Mouse (Mus musculus) lung, postnatal 36 days (tissue): ENCODE measurements around the gene Rln1.
A peak's percentile ranks its signal among the peaks of the same experiment; 100 is the strongest.

Experiments
- DNase-seq: peaks from one replicate; pipeline ENCODE4 v3.0.0; 2022; ENCODE audit warnings: mixed read lengths

The Rln1 gene

DNA sequence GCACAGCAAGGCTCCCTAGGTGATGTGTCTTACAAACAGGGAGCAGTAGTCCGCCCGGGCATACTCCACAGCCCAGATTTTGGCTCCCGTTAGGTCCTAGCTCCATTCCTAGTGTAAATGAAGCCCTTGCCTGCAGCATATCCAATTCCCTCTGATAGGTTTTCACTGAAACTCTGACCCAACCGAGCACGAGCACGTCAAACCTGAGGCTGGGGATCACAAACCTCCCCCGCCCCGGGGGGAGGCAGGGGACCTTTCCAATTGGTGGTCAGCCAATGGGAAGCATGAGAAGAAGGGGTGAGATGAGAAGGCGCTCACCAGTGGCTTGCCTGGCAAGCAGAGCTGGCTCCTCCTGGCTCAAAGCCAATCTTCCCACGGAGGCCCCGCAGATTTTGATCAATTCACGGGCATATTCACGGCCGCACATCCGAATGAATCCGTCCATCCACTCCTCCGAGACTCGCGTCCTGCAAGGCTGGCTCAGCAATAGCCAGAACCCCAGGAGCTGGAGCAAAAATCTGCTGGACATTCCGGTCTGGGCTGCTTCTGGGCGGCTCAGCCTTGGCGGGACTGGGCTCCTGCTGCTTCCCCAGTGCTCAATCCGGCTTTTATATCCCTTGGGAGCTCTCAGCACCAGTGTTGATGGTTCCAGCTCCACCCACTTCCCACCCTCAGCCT is at the start of gene Rln1:
Gene Rln1 (minus strand): TSS at position 603 of the 678 bp plus-strand sequence.
- DNase-seq, result no peak

- DNase-seq, result no peak
Observed at GRCm38 (mm10) chr19:29383368-29383767, 48.9 kb upstream of the Rln1 start.

DNA sequence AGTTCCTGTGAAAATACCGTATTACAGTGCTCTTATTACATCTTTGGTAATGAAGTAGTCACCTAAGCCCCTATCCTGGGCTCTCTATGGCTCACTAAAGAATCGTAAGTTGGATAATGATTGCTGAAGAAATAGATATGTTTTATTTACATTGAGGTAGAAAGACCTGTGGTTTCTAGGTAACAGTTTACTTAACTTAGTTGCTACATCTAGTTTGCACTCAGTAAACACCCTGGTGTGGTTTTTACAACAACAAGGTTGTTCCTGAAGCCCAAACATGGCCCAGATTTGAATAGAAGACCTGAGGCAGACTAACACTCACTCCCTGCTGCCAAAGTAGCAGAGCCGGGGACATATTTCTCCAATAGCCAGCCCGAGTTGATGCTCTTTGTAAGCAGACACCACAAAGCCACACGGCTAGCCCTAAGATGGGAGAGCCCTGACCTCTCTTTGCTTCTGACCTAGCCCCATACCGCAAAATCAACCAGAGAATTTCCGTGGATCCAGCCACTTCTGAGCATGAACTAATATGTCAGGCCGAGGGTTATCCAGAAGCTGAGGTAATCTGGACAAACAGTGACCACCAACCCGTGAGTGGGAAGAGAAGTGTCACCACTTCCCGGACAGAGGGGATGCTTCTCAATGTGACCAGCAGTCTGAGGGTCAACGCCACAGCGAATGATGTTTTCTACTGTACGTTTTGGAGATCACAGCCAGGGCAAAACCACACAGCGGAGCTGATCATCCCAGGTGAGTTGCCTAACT is 45.6 kb upstream of the Rln1 start:
- DNase-seq, result no peak

GRCm38 (mm10) chr19:29376382-29376781 is 41.9 kb upstream of the Rln1 start:
- DNase-seq, result no peak

- DNase-seq, result no peak
Observed at GRCm38 (mm10) chr19:29374947-29375346, 40.5 kb upstream of the Rln1 start.

DNA sequence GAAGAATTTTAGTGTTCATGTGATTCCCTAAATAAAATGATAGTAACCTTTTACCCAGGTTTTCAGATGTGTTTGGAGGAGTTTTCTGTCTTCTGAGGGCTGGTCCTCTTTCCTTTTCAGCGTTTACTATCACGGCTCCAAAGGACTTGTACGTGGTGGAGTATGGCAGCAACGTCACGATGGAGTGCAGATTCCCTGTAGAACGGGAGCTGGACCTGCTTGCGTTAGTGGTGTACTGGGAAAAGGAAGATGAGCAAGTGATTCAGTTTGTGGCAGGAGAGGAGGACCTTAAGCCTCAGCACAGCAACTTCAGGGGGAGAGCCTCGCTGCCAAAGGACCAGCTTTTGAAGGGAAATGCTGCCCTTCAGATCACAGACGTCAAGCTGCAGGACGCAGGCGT is 39.0 kb upstream of the Rln1 start:
- no peak for DNase-seq

DNA sequence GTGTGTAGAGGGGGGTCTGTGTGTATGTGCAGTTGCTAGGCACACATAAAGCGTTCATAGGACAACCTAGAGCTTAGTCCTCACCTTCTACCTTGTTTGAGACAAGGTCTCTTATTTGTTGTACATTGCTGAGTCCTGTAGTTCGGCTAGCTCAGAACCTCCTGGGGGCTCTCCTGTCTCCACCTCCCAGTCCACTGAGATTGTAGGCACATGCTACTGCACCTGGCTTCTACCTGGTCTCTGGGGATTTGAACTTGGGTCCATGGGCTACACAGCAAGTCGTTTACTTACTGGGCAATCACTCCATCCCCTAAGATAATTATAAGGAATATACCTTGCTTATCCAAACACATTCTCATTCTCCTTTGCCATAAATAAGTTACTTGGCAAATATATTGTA is 38.2 kb upstream of the Rln1 start:
- no peak for DNase-seq

- peak; percentile 39 for DNase-seq
Observed at GRCm38 (mm10) chr19:29372138-29372537, 37.7 kb upstream of the Rln1 start.

GRCm38 (mm10) chr19:29371284-29372081 is 37.0 kb upstream of the Rln1 start:
- DNase-seq, result no peak

DNA sequence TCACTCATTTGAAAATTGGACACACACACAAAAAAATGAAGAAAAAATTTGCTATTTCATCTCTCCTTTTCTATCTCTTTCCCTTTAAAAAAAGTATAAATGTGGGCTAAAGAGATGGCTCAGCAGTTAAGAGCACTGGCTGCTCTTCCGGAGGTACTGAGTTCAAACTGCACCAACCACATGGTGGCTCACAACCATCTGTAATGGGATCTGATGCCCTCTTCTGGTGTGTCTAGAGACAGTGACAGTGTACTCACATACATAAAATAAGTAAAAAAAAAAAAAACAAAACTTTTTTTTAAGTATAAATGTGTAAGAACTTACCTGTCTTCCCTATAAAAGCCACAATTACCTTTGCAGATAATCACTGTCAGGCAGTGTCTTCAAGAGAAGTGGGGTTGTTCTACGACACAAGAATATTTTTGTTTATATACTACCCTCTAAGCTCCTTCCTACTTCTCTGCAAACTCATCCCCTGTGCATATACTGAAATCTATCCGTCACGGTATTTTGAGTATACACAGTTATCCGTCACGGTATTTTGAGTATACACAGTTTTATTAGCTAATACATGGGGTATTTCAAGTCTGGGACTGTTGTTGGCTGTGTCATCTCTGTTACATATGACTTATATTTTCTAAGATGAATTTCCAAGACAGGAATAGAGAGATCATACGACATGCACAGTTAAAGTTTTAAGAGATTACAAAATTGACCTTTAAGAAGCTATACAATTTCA is 36.2 kb upstream of the Rln1 start:
- no peak for DNase-seq

GRCm38 (mm10) chr19:29370112-29370511 is 35.6 kb upstream of the Rln1 start:
- no peak for DNase-seq

- no peak for DNase-seq
Observed at GRCm38 (mm10) chr19:29368671-29369309, 34.3 kb upstream of the Rln1 start.

DNA sequence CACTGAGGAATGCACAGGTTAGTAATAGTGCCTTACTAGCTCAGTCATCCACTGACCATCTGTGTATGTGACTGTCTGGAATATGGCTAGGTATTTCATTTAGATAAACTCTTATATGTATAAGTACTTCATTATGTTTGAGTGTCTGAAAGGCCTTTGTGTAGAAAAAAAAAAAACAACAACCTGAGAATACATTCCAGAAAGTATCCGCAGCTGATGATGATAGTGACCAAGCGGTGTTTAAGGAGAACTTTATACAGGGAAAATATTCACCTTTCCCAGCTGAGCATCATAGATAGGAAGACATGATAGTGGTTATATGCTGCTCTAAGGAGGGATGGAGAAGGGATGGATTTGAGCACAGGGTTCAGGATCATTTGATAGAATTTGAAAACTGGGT is 33.6 kb upstream of the Rln1 start:
- DNase-seq, result no peak

DNA sequence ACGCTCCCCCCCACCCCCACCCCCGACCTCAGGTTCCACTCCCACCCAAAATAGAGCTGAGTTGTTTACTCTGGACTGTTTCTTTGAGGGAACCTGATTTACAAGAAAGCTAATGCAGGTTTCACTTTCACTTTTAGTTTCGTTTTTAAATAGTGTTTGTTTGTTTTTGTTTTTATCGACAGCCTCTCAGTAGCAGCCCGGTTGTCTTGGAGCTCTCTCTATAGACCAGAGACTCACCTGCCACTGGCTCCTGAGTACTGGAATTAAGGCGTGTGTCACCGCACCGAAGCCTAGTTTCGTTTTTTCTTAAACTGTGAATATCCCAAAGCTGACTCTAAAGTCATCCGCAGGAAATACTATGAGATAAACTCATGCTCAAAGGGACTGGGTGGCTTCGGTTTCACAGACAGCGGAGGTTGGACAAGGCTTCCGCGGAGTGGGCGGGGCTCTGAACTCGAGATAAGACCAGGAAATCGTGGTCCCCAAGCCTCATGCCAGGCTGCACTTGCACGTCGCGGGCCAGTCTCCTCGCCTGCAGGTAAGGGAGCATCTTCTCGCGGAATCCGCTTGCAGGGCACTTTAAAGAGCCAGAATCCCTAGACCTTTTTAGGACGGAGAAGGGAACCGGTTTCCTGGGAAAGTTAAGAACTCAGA is 32.6 kb upstream of the Rln1 start, which contains the start of the genes Plgrkt and Cd274:
Gene Plgrkt (minus strand): TSS at position 422 of the 654 bp plus-strand sequence.
Gene Cd274 (plus strand): TSS at position 487 of the 654 bp plus-strand sequence.
- peak; percentile 96 for DNase-seq

- DNase-seq, result peak; percentile 51
Observed at GRCm38 (mm10) chr19:29366226-29366968, 31.9 kb upstream of the Rln1 start.

- no peak for DNase-seq
Observed at GRCm38 (mm10) chr19:29365105-29365504, 30.6 kb upstream of the Rln1 start.

GRCm38 (mm10) chr19:29364076-29364475 is 29.6 kb upstream of the Rln1 start:
- DNase-seq, result peak; percentile 37

- DNase-seq, result no peak
Observed at GRCm38 (mm10) chr19:29363557-29363956, 29.1 kb upstream of the Rln1 start.

DNA sequence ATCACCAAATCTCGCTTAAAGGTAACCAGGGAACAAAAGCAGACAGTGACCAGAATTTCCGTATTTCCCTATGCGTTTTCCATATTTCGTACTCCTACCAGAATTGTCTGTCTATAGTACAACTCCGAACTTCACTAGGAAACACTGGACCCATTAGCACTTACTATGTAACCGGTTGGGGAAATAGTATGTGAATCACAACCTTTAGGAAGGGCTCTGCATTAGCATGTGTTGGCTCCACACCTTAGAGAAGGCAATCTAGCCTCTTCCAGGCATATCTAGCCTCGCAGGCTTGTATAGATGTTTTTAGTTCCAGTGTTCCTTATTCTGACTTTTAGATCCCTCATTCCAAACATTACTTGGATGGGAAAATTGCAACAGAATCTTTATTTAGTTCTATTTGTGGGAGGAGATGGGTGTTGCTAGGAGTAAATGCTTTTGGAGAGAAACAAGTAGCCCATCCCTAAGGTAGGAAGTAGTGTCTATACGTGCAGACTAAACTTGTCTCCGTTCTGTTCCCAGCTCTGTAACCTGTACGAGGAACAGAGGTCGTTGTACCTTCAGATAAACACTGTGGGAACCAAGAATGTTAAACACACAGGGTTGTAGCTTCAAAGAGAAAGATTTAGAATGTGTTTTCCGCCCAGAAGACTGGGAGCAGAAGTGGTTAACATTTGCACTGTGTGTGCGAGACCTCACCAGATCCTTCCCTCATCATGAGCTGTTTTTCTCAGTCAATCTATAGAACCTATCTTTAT is 27.9 kb upstream of the Rln1 start:
- no peak for DNase-seq
